Mouse (Mus musculus): Measurements from ENCODE around the gene Rnls. TPM values are rescaled to one million over a fixed set of nuclear protein-coding genes. Genes with fewer than 3 reads are reported as not detected.

Gene Rnls
- polyA plus RNA-seq, 1 experiment from 2014 or later: 9.7 TPM

- H3K36me3 ChIP-seq (ENCODE audit: insufficient read depth, low read length): no peaks in the 10 kb centered on the region
These were observed 227.3 kb downstream of the Rnls start for GRCm38 (mm10) chr19:33164801-33165200.

GRCm38 (mm10) chr19:33161903-33162302 lies 230.2 kb downstream of the Rnls start:
- ATAC-seq (replicated peaks; ENCODE audit: low FRiP score, low read depth) (no peak), DNase-seq (ENCODE audit: low spot score) (no peak)
- no peaks in the 10 kb centered on the region for H3K9me3 ChIP-seq (replicated peaks; ENCODE audit: low read length)
- no peak for TF ChIP-seq CTCF (IDR thresholded peaks at IDR 0.05; ENCODE audit: low read depth)
- H3K27me3 ChIP-seq (ENCODE audit: insufficient read depth, low read length): no peaks in the 10 kb centered on the region
- no peak overlapping the region for H3K9ac ChIP-seq (ENCODE audit: low read depth, low read length)
- no peak overlapping the region for H3K4me2 ChIP-seq (ENCODE audit: low read length)
- H3K4me1 ChIP-seq (replicated peaks; ENCODE audit: insufficient read depth, low read length): no peaks in the 10 kb centered on the region
- 94% methylated on average over 1 of the region's 1 CpGs for WGBS
- no peak overlapping the region for H3K27ac ChIP-seq
- H3K36me3 ChIP-seq (ENCODE audit: insufficient read depth, low read length): no peaks in the 10 kb centered on the region
- no peak overlapping the region for H3K4me3 ChIP-seq (replicated peaks; ENCODE audit: low read depth, low read length)

More at GRCm38 (mm10) chr19:33164801-33165200, 227.3 kb downstream of the Rnls start:
- Histone ChIP-seq H3K4me3 (replicated peaks; ENCODE audit: low read depth, low read length) (no peak overlapping the region), H3K27me3 (ENCODE audit: insufficient read depth, low read length) (no peaks in the 10 kb centered on the region), H3K4me1 (replicated peaks; ENCODE audit: insufficient read depth, low read length) (no peaks in the 10 kb centered on the region), H3K4me2 (ENCODE audit: low read length) (no peak overlapping the region), H3K9me3 (replicated peaks; ENCODE audit: low read length) (no peaks in the 10 kb centered on the region), H3K9ac (ENCODE audit: low read depth, low read length) (no peak overlapping the region), H3K27ac (no peak overlapping the region)
- WGBS: 78% methylated on average over 5 of the region's 5 CpGs
- ATAC-seq (replicated peaks; ENCODE audit: low FRiP score, low read depth) (no peak), DNase-seq (ENCODE audit: low spot score) (no peak)
- no peak for TF ChIP-seq CTCF (IDR thresholded peaks at IDR 0.05; ENCODE audit: low read depth)

- Histone ChIP-seq H3K4me3 (replicated peaks; ENCODE audit: low read depth, low read length) (no peak overlapping the region), H3K4me2 (ENCODE audit: low read length) (no peak overlapping the region), H3K36me3 (ENCODE audit: insufficient read depth, low read length) (no peaks in the 10 kb centered on the region), H3K9me3 (replicated peaks; ENCODE audit: low read length) (no peaks in the 10 kb centered on the region), H3K9ac (ENCODE audit: low read depth, low read length) (no peak overlapping the region), H3K4me1 (replicated peaks; ENCODE audit: insufficient read depth, low read length) (no peaks in the 10 kb centered on the region), H3K27me3 (ENCODE audit: insufficient read depth, low read length) (no peaks in the 10 kb centered on the region), H3K27ac (no peak overlapping the region)
- DNase-seq (ENCODE audit: low spot score) (no peak), ATAC-seq (replicated peaks; ENCODE audit: low FRiP score, low read depth) (no peak)
- 92% methylated on average over 2 of the region's 2 CpGs for WGBS
- TF ChIP-seq CTCF (IDR thresholded peaks at IDR 0.05; ENCODE audit: low read depth): no peak
These were observed 232.2 kb downstream of the Rnls start for GRCm38 (mm10) chr19:33159897-33160296.

GRCm38 (mm10) chr19:33159192-33159591 lies 232.9 kb downstream of the Rnls start:
- H3K27me3 ChIP-seq (ENCODE audit: insufficient read depth, low read length): no peaks in the 10 kb centered on the region
- no peak overlapping the region for H3K4me2 ChIP-seq (ENCODE audit: low read length)
- H3K36me3 ChIP-seq (ENCODE audit: insufficient read depth, low read length): no peaks in the 10 kb centered on the region
- no peak overlapping the region for H3K4me3 ChIP-seq (replicated peaks; ENCODE audit: low read depth, low read length)
- no peak overlapping the region for H3K9ac ChIP-seq (ENCODE audit: low read depth, low read length)
- no peaks in the 10 kb centered on the region for H3K9me3 ChIP-seq (replicated peaks; ENCODE audit: low read length)
- ATAC-seq (replicated peaks; ENCODE audit: low FRiP score, low read depth): no peak
- H3K4me1 ChIP-seq (replicated peaks; ENCODE audit: insufficient read depth, low read length): no peaks in the 10 kb centered on the region
- TF ChIP-seq CTCF (IDR thresholded peaks at IDR 0.05; ENCODE audit: low read depth): no peak
- no peak overlapping the region for H3K27ac ChIP-seq
- 91% methylated on average over 1 of the region's 1 CpGs for WGBS
- DNase-seq (ENCODE audit: low spot score): no peak

GRCm38 (mm10) chr19:33158234-33158633 lies 233.9 kb downstream of the Rnls start:
- H3K27me3 ChIP-seq (ENCODE audit: insufficient read depth, low read length): no peaks in the 10 kb centered on the region
- no peaks in the 10 kb centered on the region for H3K9me3 ChIP-seq (replicated peaks; ENCODE audit: low read length)
- WGBS: 80% methylated on average over 2 of the region's 2 CpGs
- no peak overlapping the region for H3K27ac ChIP-seq
- no peak for ATAC-seq (replicated peaks; ENCODE audit: low FRiP score, low read depth)
- no peaks in the 10 kb centered on the region for H3K4me1 ChIP-seq (replicated peaks; ENCODE audit: insufficient read depth, low read length)
- no peak for DNase-seq (ENCODE audit: low spot score)
- no peak overlapping the region for H3K4me2 ChIP-seq (ENCODE audit: low read length)
- H3K36me3 ChIP-seq (ENCODE audit: insufficient read depth, low read length): no peaks in the 10 kb centered on the region
- H3K9ac ChIP-seq (ENCODE audit: low read depth, low read length): no peak overlapping the region
- no peak for TF ChIP-seq CTCF (IDR thresholded peaks at IDR 0.05; ENCODE audit: low read depth)
- H3K4me3 ChIP-seq (replicated peaks; ENCODE audit: low read depth, low read length): no peak overlapping the region

GRCm38 (mm10) chr19:33148411-33148810 lies 243.7 kb downstream of the Rnls start:
- TF ChIP-seq CTCF (IDR thresholded peaks at IDR 0.05; ENCODE audit: low read depth): no peak
- no peaks in the 10 kb centered on the region for H3K36me3 ChIP-seq (ENCODE audit: insufficient read depth, low read length)
- 81% methylated on average over 3 of the region's 3 CpGs for WGBS
- H3K27me3 ChIP-seq (ENCODE audit: insufficient read depth, low read length): no peaks in the 10 kb centered on the region
- ATAC-seq (replicated peaks; ENCODE audit: low FRiP score, low read depth): no peak
- H3K4me3 ChIP-seq (replicated peaks; ENCODE audit: low read depth, low read length): no peak overlapping the region
- H3K27ac ChIP-seq: no peak overlapping the region
- no peak overlapping the region for H3K4me2 ChIP-seq (ENCODE audit: low read length)
- no peaks in the 10 kb centered on the region for H3K4me1 ChIP-seq (replicated peaks; ENCODE audit: insufficient read depth, low read length)
- no peak overlapping the region for H3K9ac ChIP-seq (ENCODE audit: low read depth, low read length)
- no peaks in the 10 kb centered on the region for H3K9me3 ChIP-seq (replicated peaks; ENCODE audit: low read length)
- DNase-seq (ENCODE audit: low spot score): no peak

- no peak for TF ChIP-seq CTCF (IDR thresholded peaks at IDR 0.05; ENCODE audit: low read depth)
- Histone ChIP-seq H3K36me3 (ENCODE audit: insufficient read depth, low read length) (no peaks in the 10 kb centered on the region), H3K4me2 (ENCODE audit: low read length) (no peak overlapping the region), H3K4me1 (replicated peaks; ENCODE audit: insufficient read depth, low read length) (no peaks in the 10 kb centered on the region), H3K4me3 (replicated peaks; ENCODE audit: low read depth, low read length) (no peak overlapping the region), H3K9ac (ENCODE audit: low read depth, low read length) (no peak overlapping the region), H3K27ac (no peak overlapping the region), H3K27me3 (ENCODE audit: insufficient read depth, low read length) (no peaks in the 10 kb centered on the region), H3K9me3 (replicated peaks; ENCODE audit: low read length) (no peaks in the 10 kb centered on the region)
- ATAC-seq (replicated peaks; ENCODE audit: low FRiP score, low read depth) (no peak), DNase-seq (ENCODE audit: low spot score) (no peak)
- 82% methylated on average over 2 of the region's 2 CpGs for WGBS
These were observed 248.9 kb downstream of the Rnls start for GRCm38 (mm10) chr19:33143198-33143597.

Data from kidney, postnatal 0 days (tissue).